Mouse (Mus musculus) cerebellum, adult 8-10 months (tissue): ENCODE data around the gene Spsb4.
"Not testable (repeated sequence)": the region's sequence is repeated elsewhere in the genome, so short reads cannot be mapped to it uniquely, and the experiment has no call there.

Experiments
- DNase-seq: peaks from one replicate; pipeline ENCODE4 v3.0.0; 2022

Spsb4 gene

DNA sequence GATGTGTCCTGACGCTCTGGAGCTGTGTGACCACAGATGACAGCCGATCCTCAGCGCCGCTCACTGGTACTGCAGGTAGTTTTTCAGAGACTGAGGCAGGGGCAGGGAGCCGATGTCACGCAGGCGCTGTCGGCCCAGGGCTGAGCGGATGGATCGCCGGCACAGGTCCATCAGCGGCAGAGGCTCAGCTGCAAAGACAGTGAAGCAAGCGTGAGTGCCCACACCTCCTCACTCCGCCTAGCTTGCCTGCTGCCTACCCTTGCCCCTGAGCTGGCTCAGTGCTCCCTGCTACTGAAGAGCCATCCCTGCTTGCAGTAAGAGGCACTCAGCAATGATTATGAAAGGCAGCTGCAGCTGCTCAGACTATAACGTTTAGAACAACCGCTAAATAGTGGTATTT lies 74.1 kb downstream of the Spsb4 start:
- no peak for DNase-seq

DNA sequence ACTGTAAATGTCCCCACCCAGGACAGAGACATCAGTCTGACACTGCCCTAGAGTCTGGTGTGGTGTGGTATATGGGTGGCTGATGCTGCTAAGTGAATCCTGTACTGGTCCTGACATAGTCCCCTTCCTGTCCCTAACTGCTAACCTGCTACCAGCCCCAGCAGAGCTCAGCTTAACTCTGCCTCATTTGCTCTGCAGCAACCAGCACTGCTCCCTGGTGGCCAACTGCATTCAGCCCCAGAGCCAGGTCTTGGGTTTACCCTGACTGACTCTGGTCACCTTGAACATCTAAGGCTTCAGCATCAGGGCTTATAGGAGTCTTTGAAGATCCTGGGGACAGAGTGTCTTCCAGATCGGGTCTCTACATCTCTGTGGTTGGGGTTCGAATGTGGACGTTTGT lies 75.7 kb downstream of the Spsb4 start:
- no peak for DNase-seq

DNA sequence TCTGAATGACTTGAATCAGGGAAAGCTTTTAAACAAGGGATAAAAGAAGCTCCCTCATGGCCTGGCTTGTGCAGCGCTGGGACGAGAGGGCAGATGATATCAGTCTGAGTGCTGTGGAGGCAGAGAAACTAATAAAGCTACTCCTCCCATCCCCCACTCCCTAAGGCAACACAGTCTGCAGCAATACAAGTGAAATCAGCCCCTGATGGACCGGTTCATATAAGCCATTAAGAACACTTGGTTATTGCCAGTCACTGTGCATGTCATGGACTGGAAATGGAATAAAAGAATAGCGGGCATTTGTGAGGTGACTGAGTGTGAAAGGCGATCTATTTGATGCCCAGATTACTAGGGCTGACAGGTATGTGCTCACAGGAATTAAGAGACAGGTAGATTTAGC lies 79.8 kb downstream of the Spsb4 start:
- DNase-seq = no peak

DNA sequence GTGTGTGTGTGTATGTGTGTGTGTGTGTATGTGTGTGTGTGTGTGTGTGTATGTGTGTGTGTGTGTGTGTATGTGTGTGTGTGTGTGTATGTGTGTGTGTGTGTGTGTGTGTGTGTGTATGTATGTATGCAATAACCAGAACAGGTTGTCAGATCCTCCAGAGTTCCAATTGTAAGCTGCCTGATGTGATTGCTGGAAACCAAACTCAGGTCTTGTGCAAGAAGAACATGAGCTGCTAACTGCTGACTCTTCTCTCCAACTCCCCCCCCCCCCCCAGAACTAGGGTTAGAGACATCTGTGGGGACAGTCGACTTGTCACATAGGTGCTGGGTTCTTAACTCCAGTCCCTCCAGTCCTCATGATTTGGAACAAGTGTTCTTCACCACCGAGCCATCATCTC lies 82.2 kb downstream of the Spsb4 start:
- not testable (repeated sequence) for DNase-seq

DNA sequence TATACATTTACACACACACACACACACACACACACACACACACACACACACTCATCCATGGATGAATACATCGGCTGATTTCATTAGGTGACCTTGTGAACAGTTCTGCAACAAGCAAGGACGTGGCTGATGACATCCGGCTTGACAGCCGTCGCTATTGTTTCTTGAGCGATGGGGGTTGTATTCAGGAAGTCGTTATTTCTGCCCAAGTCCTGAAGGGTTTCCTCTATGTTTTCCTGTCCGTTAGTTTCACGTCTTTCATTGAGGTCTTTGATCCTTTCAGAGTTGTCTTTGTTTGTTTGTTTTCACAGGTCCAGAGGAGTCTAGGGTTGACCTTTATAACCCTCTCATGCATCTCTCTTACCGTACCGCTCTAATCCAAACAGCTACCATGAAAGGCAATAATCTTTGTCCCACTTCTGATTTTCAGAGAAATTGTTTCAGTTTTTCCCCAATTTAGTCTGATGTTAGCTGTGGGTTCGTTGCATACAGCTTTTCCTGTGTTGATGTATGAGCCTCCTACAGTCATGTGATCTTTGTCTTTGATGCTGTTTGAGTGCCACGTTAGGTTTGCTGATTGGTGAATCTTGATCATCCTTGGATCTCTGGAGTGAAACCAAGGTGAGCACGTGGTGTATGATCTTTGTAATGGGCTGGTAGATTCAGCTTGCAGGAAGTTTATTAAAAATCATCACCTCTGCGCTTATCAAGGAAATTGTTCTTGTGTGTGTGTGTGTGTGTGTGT lies 82.9 kb downstream of the Spsb4 start:
- no peak for DNase-seq

DNA sequence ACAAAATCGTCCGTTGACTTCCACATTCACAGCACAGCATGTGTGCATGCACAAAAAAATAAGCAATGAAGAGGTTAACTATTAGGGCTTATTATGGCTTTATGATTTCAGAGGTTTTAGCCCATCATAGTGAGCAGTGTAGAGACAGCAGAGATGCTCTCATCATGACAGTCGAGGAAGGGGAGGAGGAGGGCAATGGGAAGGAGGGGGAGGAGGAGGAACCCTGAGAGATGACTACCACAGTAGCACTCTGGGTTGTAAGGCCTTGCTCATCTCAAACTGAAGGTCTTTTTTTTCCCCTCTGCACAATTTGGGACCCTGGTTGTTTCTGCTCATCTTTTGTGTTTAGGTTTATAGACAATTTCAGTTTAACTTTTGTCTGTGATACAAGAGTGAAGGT lies 83.8 kb downstream of the Spsb4 start:
- no peak for DNase-seq

DNA sequence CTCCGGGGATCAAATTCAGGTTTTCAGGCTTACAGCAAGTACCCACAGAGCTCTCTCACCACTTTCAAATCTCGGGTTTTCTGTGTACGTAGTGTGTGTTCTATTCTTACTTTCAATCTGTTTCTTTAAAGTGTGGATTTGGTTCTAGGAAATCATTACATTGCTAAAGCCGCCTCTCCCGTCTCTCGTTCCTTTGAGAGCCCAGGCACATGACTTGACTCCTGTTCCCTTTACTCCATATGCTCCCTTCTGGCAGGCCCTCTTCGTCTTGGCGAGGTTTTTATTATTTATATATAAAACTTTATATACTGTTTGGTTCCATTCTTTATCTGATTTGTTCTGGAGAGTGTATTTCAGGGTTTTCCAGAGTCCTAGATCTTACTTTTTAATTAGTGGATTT lies 85.9 kb downstream of the Spsb4 start:
- DNase-seq = no peak

DNA sequence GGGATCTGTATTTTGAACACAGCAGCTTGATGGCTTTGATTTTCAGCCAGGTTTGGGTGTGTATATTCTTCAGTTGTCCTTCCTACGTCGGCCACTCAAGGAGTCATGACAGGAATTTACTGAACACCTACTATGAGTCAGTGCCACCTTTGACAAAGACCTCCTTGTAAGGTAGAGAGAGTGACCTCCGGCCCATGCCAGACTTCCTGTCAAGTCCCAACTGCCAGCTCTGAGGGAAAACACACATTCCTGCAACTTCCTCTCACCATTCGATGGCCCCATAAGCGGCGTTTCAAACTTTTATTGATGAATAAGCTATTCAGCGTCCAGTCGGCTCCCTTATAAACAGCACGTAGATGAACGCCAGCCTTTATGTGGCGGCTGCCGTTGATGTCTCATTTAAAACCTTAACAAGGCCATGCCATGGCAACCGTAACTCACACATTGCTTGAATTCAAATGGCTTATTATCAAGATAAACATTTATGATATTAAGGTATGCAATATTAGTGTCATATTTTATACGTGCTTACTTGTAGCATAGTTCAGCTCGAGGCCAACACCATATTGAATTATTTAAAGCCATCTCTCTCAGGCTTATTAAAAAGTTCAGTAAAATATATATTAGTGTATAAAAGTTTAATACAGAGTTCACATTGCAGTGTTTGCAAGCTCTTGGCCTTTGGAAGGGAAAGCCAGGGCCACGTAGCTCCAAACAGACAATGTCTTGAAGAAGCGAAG lies 94.9 kb downstream of the Spsb4 start:
- no peak for DNase-seq

DNA sequence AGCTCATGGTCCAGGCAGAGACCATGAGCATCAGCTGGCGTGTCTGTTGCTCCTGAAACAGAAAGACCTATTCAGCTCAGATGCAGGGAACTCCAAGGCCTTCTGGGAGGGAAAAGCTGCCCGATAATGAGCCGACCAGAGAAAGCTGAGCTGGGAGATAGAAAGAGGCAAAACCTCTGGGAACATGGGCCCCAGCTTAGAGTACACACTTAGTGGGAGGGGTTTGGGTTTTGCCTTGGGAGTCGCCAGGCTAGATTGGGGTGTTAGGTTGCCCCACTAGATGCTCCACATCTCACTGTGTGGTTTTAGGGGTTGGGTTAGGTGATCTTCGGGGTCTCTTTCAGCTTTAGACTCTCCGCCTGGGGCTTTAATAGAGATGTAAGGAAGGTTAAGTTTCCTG lies 95.5 kb downstream of the Spsb4 start:
- no peak for DNase-seq

DNA sequence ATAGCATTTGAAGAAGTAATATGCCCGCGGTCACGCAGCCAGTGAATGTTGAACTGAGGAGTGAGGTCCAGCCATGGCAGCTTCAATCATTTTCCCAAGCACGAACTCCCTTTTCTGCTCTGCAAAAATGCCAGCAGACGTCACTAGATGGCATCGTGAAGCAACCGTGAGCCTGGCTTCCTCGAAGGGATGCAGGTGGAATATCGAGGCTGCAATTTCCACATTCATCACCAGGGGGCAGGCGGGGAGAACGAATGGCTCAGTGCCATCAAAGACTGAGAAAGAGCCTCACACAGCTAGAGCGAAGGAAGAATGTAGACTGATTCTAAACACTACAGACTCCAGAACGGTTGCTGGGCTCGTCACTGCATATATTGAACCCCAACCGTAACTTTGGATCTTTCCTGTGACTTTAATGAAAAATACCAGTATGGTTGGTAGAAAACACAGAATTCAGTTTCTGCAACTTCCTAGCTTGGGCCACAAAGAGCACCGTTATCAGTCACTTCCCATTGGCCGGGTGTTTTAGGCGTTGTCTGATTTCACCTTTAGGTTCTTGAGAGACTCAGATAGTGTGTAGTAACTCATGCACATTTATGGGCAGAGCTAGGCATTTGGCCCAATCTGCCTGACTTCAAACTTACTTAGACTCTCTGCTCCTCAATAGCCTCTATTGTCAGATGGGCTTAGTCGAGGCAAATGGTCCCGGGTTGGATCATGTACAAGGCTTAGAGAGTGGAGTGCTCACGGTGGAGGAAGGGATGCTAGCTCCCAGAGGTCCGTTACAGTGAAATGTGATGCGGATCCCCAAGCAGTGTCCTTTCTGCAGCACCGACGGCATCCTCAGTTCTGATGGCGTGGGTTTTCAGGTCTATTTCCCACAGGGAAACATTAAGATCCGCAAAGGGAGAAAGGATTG lies 101.8 kb downstream of the Spsb4 start:
- peak; percentile 99 for DNase-seq

DNA sequence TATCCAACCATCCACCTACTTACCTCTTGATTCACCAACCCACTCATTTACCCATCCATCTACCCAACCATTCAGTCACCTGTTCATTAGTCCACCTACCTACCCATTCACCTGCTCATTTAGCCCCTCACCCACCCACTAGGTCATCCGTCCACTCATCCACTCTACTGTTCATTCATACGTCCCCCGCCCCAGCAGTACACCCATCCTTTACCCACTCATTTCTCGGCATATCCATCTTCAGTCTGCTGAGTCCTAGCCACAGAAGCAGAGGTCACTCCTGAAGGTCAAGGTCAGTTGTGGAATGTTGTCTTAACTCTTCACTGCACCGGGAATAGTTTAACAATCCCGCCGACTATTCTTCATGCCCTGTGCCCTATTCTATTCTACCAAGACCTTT lies 102.6 kb downstream of the Spsb4 start:
- no peak for DNase-seq

DNA sequence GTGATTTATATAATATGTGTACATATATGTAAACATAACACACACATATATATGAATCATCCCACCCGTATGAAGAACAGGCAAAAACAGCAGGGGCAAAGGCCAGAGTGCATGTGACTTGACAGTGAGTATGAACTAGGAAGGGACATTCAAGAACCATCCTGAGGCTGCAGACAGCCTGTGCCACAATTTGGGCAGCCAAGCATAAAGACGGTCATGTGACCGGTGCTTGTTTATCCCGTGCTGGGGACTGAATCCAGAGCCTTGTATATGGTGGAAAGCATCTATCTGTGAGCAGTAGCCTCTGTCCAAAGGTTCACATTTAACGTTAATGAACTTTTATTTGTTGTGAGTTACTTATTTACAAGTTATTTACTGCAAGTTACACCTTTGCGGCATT lies 103.8 kb downstream of the Spsb4 start:
- no peak for DNase-seq

DNA sequence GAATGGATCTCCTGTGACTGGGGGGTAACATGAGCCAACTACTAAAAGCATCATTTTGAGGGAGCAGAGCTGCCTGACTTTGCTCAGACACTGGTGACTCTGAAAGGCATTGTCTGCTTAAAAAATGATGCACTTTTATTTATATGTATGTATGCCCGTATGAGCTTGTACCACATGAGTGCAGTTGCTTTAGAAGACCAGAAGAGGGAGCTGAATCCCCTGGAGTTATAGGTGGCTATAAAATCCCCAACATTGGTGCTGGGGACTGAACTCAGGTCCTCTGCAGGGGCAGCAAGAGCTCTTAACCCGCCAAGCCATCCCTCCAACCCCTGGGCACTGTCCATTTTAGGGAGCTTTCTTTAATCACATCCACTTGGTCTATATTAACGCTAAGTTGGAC lies 104.6 kb downstream of the Spsb4 start:
- no peak for DNase-seq

DNA sequence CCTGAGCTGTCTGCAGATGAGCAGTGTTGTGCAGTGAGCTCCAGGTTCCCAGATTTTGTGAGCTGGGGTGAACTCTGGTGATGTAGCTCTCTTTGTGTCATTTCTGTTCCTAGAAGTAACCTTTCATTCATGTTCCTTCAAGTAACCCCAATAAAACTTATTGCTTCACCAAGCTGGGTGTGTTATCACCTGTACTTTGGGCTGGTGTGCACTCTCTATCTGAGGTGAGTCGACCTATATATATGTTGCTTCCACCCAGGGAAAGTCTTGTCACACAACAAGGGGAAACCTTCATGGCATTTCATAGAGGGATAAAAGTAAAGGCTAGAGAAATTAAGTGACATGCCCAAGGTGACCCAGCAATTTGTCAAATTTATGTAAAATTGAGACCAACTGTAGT lies 109.1 kb downstream of the Spsb4 start:
- DNase-seq = no peak

DNA sequence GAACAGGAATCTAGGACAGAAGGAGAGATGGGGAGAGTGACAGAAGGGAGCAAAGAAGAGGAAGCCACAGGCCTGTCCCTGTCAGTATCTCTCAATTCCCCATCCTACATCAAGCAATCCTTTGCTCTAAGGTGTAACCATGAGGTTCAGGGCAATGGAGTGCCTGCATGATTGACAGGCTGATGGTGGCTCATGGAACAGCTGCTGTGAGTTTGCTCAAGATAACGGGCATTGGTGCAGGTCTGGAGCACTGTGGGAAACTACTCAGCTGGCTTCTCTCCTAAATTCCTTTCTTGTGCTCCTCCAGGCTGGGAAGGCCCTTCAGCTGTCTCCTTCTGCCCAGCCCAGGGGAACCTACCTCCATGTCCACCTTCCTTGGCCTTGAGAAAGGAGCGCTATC lies 109.9 kb downstream of the Spsb4 start:
- DNase-seq = no peak

DNA sequence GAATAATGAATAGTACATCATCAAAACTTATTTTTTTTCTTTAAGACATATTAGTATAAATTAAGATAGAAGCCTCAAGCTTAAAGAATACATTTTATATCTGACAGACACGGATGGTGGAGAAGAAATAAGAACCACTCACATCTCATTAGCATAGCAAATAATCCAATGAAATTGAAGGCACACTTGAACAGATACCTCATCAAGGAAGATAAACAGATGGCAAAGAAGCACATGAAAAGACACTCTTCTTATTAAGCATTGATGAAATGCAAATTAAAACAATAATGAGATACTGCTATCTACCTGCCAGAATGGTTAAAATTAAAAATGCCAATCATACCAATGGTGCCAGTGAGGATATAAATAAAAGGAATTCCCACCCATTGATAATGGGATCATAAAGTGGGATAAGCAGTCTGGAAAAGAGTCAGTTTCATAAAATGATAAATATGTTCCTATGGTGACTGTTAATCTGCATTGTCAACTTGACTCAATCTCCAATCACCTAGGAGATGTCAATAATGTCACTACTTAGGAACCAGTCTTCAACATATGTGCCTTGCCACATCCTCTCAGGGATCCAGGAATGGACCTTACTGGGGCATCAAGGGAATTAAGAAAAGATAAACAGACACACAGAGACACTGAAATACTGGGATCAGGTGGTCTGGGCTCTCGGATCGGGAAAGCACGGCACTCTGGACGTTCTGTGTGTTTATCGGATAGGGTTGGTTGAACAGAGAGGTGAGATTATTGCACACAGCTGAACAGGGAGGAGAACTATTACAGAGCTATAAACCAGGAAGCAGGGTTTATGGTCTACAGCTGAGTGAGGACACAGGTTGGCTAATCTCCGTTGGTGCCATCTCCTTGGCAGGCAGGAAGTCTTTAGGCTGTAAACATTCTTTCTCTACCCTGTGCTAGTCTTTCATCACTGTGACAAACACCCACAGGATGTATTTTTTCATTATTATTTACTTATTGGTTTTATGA lies 114.0 kb downstream of the Spsb4 start:
- DNase-seq = no peak

DNA sequence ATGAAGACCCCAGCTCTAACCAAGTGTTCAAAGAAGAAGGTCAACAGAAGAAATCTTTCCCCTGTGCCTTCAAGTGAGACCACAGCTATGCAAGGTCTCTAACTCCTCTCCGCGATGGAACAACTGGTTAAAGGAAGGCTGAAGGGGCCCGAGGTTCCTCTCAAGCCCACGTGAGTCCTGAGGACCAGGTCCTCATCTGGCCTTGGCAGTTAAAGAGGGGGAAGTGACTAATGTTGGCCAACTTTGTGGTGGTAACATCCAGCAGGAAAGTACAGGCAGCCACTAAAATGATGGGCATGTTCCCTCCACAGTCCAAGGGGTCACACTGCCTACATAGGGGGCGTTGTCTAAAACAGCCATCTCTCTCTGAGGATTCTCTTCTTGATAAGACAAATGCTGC lies 118.9 kb downstream of the Spsb4 start:
- no peak for DNase-seq

DNA sequence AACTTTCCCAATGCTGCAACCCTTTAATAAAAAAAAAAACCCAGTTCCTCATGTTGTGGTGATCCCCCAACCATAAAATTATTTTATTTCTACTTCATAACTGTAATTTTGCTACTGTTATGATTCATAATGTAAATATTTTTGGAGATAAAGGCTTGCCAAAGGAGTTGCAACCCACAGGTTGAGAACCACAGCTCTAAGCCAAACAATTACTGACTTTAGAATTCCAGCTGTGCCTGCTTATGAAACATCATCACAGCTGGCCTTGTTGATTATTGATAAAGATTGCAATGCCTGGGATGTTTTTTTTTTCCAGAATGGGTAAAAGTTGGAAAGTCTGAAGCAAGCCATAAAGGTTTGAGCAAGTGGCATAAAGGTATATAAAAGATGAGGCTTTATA lies 119.6 kb downstream of the Spsb4 start:
- no peak for DNase-seq

DNA sequence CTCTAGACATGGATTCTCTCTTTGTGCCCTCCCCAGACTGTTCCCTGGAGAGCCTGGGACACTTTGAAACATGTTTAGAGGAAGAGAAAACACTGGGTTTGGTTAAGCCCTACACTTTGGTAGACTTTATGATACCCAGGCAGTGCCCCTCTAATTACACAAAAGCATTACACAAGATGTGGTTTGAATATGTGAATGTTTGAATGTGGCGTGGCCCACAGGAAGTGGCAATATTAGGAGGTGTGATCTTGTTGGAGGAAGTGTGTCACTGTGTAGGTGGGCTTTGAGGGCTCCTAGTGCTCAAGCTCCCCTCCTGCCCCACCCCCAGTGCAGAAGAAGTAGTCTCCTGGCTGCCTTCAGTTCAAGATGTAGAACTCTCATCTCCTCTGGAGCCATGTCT lies 122.0 kb downstream of the Spsb4 start:
- DNase-seq = no peak

DNA sequence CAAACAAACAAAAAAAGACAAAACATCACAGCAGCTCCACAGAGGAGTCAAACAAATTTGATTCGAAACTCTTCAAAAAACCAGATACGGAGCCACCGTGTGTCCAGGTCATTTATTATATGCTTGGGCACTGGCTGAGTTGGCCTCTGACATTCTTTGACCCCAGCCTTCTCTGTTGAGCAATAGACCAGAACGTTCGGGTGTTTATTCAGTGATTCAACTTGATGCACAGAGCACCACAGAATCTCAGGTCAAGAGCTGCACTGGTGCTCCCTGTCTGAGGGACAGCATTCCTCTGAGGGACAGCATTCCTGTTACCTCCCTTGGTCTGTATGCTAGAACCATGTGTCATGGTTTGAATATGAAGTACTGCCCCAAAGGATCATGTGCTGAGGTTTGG lies 125.1 kb downstream of the Spsb4 start:
- no peak for DNase-seq
